Mouse (Mus musculus) lung, postnatal 14 days (tissue): ENCODE data around the gene Psmc2.

Experiments used
- DNase-seq: peaks from one replicate; pipeline ENCODE4 v3.0.0; 2021

Psmc2 gene

GRCm38 (mm10) chr5:21810924-21811323 is 25.8 kb downstream of the Psmc2 start:
- no peak for DNase-seq

- peak; percentile 23 for DNase-seq
Measured at GRCm38 (mm10) chr5:21813994-21814393, 28.9 kb downstream of the Psmc2 start.

- DNase-seq, result no peak
Measured at GRCm38 (mm10) chr5:21826370-21826769, 41.3 kb downstream of the Psmc2 start.

- no peak for DNase-seq
Measured at GRCm38 (mm10) chr5:21827643-21828042, 42.6 kb downstream of the Psmc2 start.

GRCm38 (mm10) chr5:21828855-21829254 is 43.8 kb downstream of the Psmc2 start:
- DNase-seq, result no peak

GRCm38 (mm10) chr5:21831761-21832160 is 46.7 kb downstream of the Psmc2 start:
- no peak for DNase-seq

- DNase-seq, result no peak
Measured at GRCm38 (mm10) chr5:21844676-21845075, 59.6 kb downstream of the Psmc2 start.

- no peak for DNase-seq
Measured at GRCm38 (mm10) chr5:21846616-21847290, 61.7 kb downstream of the Psmc2 start.

- DNase-seq, result no peak
Measured at GRCm38 (mm10) chr5:21847438-21847837, 62.4 kb downstream of the Psmc2 start.

GRCm38 (mm10) chr5:21851679-21852340 is 66.7 kb downstream of the Psmc2 start:
- no peak for DNase-seq
